Mouse (Mus musculus): Measurements from ENCODE around the gene Ap4e1. TPM values are rescaled to one million over a fixed set of nuclear protein-coding genes. Genes with fewer than 3 reads are reported as not detected.
"Not testable (repeated sequence)": the region's sequence is repeated elsewhere in the genome, so short reads cannot be mapped to it uniquely, and the experiment has no call there.

The Ap4e1 gene
- polyA plus RNA-seq, 1 experiment = 16.9 TPM

- Histone ChIP-seq H3K27ac (ENCODE audit: insufficient read depth, low read length) (no peak within 1 kb of the TSS), H3K4me1 (ENCODE audit: control insufficient read depth, insufficient read depth, low read length) (peaks cover 5% of the 10 kb centered on the region; the same call in 1 of the 2 replicates), H3K4me3 (ENCODE audit: insufficient read depth, low read length) (peak within 1 kb of the TSS; percentile 58)
- no peak for TF ChIP-seq CTCF (IDR thresholded peaks at IDR 0.05; ENCODE audit: borderline replicate concordance, insufficient read depth, low read length)
- peak; percentile 73 for TF ChIP-seq POLR2A (IDR thresholded peaks at IDR 0.05; ENCODE audit: low read depth, low read length)
These were observed 61.9 kb downstream of the Ap4e1 start, which contains the start of gene Blvra for GRCm38 (mm10) chr2:127070435-127070841. Blvra (plus strand) TSS chr2:127070665.

GRCm38 (mm10) chr2:127070879-127071278 lies 62.4 kb downstream of the Ap4e1 start:
- no peak overlapping the region for H3K27ac ChIP-seq (ENCODE audit: insufficient read depth, low read length)
- TF ChIP-seq CTCF (IDR thresholded peaks at IDR 0.05; ENCODE audit: borderline replicate concordance, insufficient read depth, low read length) (no peak), POLR2A (IDR thresholded peaks at IDR 0.05; ENCODE audit: low read depth, low read length) (no peak)

GRCm38 (mm10) chr2:127074116-127074515 lies 65.6 kb downstream of the Ap4e1 start:
- Histone ChIP-seq H3K4me1 (ENCODE audit: control insufficient read depth, insufficient read depth, low read length) (peaks cover 5% of the 10 kb centered on the region; the same call in 1 of the 2 replicates), H3K27ac (ENCODE audit: insufficient read depth, low read length) (no peak overlapping the region), H3K4me3 (ENCODE audit: insufficient read depth, low read length) (no peak overlapping the region)
- no peak for TF ChIP-seq POLR2A (IDR thresholded peaks at IDR 0.05; ENCODE audit: low read depth, low read length)
- no peak for TF ChIP-seq CTCF (IDR thresholded peaks at IDR 0.05; ENCODE audit: borderline replicate concordance, insufficient read depth, low read length)

More at GRCm38 (mm10) chr2:127070879-127071278, 62.4 kb downstream of the Ap4e1 start:
- Histone ChIP-seq H3K4me1 (ENCODE audit: control insufficient read depth, insufficient read depth, low read length) (peaks cover 5% of the 10 kb centered on the region; the same call in 1 of the 2 replicates), H3K4me3 (ENCODE audit: insufficient read depth, low read length) (peak overlapping the region; percentile 58)

GRCm38 (mm10) chr2:127077611-127078010 lies 69.1 kb downstream of the Ap4e1 start:
- H3K4me1 ChIP-seq (ENCODE audit: control insufficient read depth, insufficient read depth, low read length) = no peaks in the 10 kb centered on the region
- TF ChIP-seq CTCF (IDR thresholded peaks at IDR 0.05; ENCODE audit: borderline replicate concordance, insufficient read depth, low read length) (no peak), POLR2A (IDR thresholded peaks at IDR 0.05; ENCODE audit: low read depth, low read length) (no peak)
- no peak overlapping the region for H3K4me3 ChIP-seq (ENCODE audit: insufficient read depth, low read length)
- no peak overlapping the region for H3K27ac ChIP-seq (ENCODE audit: insufficient read depth, low read length)

GRCm38 (mm10) chr2:127079066-127079465 lies 70.5 kb downstream of the Ap4e1 start:
- not testable (repeated sequence) for H3K27ac ChIP-seq (ENCODE audit: insufficient read depth, low read length); H3K4me3 ChIP-seq (ENCODE audit: insufficient read depth, low read length); H3K4me1 ChIP-seq (ENCODE audit: control insufficient read depth, insufficient read depth, low read length)

- TF ChIP-seq POLR2A (IDR thresholded peaks at IDR 0.05; ENCODE audit: low read depth, low read length) = no peak
- no peak for TF ChIP-seq CTCF (IDR thresholded peaks at IDR 0.05; ENCODE audit: borderline replicate concordance, insufficient read depth, low read length)
- H3K4me1 ChIP-seq (ENCODE audit: control insufficient read depth, insufficient read depth, low read length) = no peaks in the 10 kb centered on the region
- H3K27ac ChIP-seq (ENCODE audit: insufficient read depth, low read length) = no peak overlapping the region
- no peak overlapping the region for H3K4me3 ChIP-seq (ENCODE audit: insufficient read depth, low read length)
These were observed 71.5 kb downstream of the Ap4e1 start for GRCm38 (mm10) chr2:127079881-127080590.

GRCm38 (mm10) chr2:127080591-127081218 lies 72.2 kb downstream of the Ap4e1 start:
- H3K27ac ChIP-seq (ENCODE audit: insufficient read depth, low read length) = no peak overlapping the region
- H3K4me3 ChIP-seq (ENCODE audit: insufficient read depth, low read length) = no peak overlapping the region
- TF ChIP-seq POLR2A (IDR thresholded peaks at IDR 0.05; ENCODE audit: low read depth, low read length) (no peak), CTCF (IDR thresholded peaks at IDR 0.05; ENCODE audit: borderline replicate concordance, insufficient read depth, low read length) (no peak)
- no peaks in the 10 kb centered on the region for H3K4me1 ChIP-seq (ENCODE audit: control insufficient read depth, insufficient read depth, low read length)

- Histone ChIP-seq H3K4me3 (ENCODE audit: insufficient read depth, low read length) (no peak overlapping the region), H3K4me1 (ENCODE audit: control insufficient read depth, insufficient read depth, low read length) (no peaks in the 10 kb centered on the region), H3K27ac (ENCODE audit: insufficient read depth, low read length) (no peak overlapping the region)
- TF ChIP-seq CTCF (IDR thresholded peaks at IDR 0.05; ENCODE audit: borderline replicate concordance, insufficient read depth, low read length) = no peak
These were observed 77.7 kb downstream of the Ap4e1 start for GRCm38 (mm10) chr2:127086235-127086634.

- not testable (repeated sequence) for H3K4me3 ChIP-seq (ENCODE audit: insufficient read depth, low read length); H3K27ac ChIP-seq (ENCODE audit: insufficient read depth, low read length); H3K4me1 ChIP-seq (ENCODE audit: control insufficient read depth, insufficient read depth, low read length)
These were observed 81.6 kb downstream of the Ap4e1 start for GRCm38 (mm10) chr2:127090151-127090550.

GRCm38 (mm10) chr2:127092000-127092399 lies 83.5 kb downstream of the Ap4e1 start:
- H3K4me1 ChIP-seq (ENCODE audit: control insufficient read depth, insufficient read depth, low read length) = no peaks in the 10 kb centered on the region
- TF ChIP-seq POLR2A (IDR thresholded peaks at IDR 0.05; ENCODE audit: low read depth, low read length) = no peak
- no peak for TF ChIP-seq CTCF (IDR thresholded peaks at IDR 0.05; ENCODE audit: borderline replicate concordance, insufficient read depth, low read length)
- H3K4me3 ChIP-seq (ENCODE audit: insufficient read depth, low read length) = no peak overlapping the region
- no peak overlapping the region for H3K27ac ChIP-seq (ENCODE audit: insufficient read depth, low read length)

Data from embryonic fibroblast, embryonic 13.5 days (primary cell).